Mouse (Mus musculus): ENCODE results near the gene Cryl1. TPM values are rescaled to one million over a fixed set of nuclear protein-coding genes. Genes with fewer than 3 reads are reported as not detected.

Cryl1 gene
- total and polyA plus RNA-seq, 2 experiments from 2014 or later: 11.5 to 19.2 TPM

- 45% methylated on average over 8 of the region's 8 CpGs for WGBS
Measured at GRCm38 (mm10) chr14:57372348-57373102, 25.8 kb downstream of the Cryl1 start.

GRCm38 (mm10) chr14:57367327-57367726, 31.0 kb downstream of the Cryl1 start:
- no peaks in the 10 kb centered on the region for H3K36me3 ChIP-seq (ENCODE audit: insufficient read depth)
- ATAC-seq (no peak), DNase-seq (no peak)
- TF ChIP-seq CTCF (IDR thresholded peaks at IDR 0.05; ENCODE audit: low read depth): no peak
- H3K27ac ChIP-seq (ENCODE audit: low read depth, low read length): no peak overlapping the region
- no peak overlapping the region for H3K9ac ChIP-seq
- no peak overlapping the region for H3K4me2 ChIP-seq (ENCODE audit: low read depth)
- H3K27me3 ChIP-seq (ENCODE audit: insufficient read depth, low read length): no peaks in the 10 kb centered on the region
- H3K4me3 ChIP-seq (ENCODE audit: low read depth, low read length): no peak overlapping the region
- H3K9me3 ChIP-seq (ENCODE audit: low read length): no peaks in the 10 kb centered on the region
- WGBS: 48% methylated on average over 4 of the region's 4 CpGs
- no peaks in the 10 kb centered on the region for H3K4me1 ChIP-seq (ENCODE audit: insufficient read depth)

More at GRCm38 (mm10) chr14:57372348-57373102, 25.8 kb downstream of the Cryl1 start:
- no peaks in the 10 kb centered on the region for H3K36me3 ChIP-seq (ENCODE audit: insufficient read depth)
- ATAC-seq (peak; percentile 89), DNase-seq (peak; percentile 92)
- no peak overlapping the region for H3K4me2 ChIP-seq (ENCODE audit: low read depth)
- no peaks in the 10 kb centered on the region for H3K4me1 ChIP-seq (ENCODE audit: insufficient read depth)
- no peak overlapping the region for H3K9ac ChIP-seq
- H3K4me3 ChIP-seq (ENCODE audit: low read depth, low read length): no peak overlapping the region
- peak; percentile 94 for TF ChIP-seq CTCF (IDR thresholded peaks at IDR 0.05; ENCODE audit: low read depth)
- H3K27me3 ChIP-seq (ENCODE audit: insufficient read depth, low read length): no peaks in the 10 kb centered on the region
- no peak overlapping the region for H3K27ac ChIP-seq (ENCODE audit: low read depth, low read length)
- H3K9me3 ChIP-seq (ENCODE audit: low read length): no peaks in the 10 kb centered on the region

GRCm38 (mm10) chr14:57366724-57367123, 31.6 kb downstream of the Cryl1 start:
- H3K4me3 ChIP-seq (ENCODE audit: low read depth, low read length): no peak overlapping the region
- H3K4me2 ChIP-seq (ENCODE audit: low read depth): no peak overlapping the region
- no peak overlapping the region for H3K9ac ChIP-seq
- H3K4me1 ChIP-seq (ENCODE audit: insufficient read depth): no peaks in the 10 kb centered on the region
- ATAC-seq (no peak), DNase-seq (no peak)
- H3K27me3 ChIP-seq (ENCODE audit: insufficient read depth, low read length): no peaks in the 10 kb centered on the region
- H3K36me3 ChIP-seq (ENCODE audit: insufficient read depth): no peaks in the 10 kb centered on the region
- H3K27ac ChIP-seq (ENCODE audit: low read depth, low read length): no peak overlapping the region
- TF ChIP-seq CTCF (IDR thresholded peaks at IDR 0.05; ENCODE audit: low read depth): no peak
- H3K9me3 ChIP-seq (ENCODE audit: low read length): no peaks in the 10 kb centered on the region
- WGBS: 73% methylated on average over 5 of the region's 5 CpGs

- Histone ChIP-seq H3K9ac (no peak overlapping the region), H3K27ac (ENCODE audit: low read depth, low read length) (no peak overlapping the region), H3K4me2 (ENCODE audit: low read depth) (no peak overlapping the region), H3K4me1 (ENCODE audit: insufficient read depth) (no peaks in the 10 kb centered on the region), H3K4me3 (ENCODE audit: low read depth, low read length) (no peak overlapping the region), H3K27me3 (ENCODE audit: insufficient read depth, low read length) (no peaks in the 10 kb centered on the region), H3K9me3 (ENCODE audit: low read length) (no peaks in the 10 kb centered on the region), H3K36me3 (ENCODE audit: insufficient read depth) (no peaks in the 10 kb centered on the region)
- 73% methylated on average over 9 of the region's 9 CpGs for WGBS
- TF ChIP-seq CTCF (IDR thresholded peaks at IDR 0.05; ENCODE audit: low read depth): no peak
- ATAC-seq (no peak), DNase-seq (no peak)
Measured at GRCm38 (mm10) chr14:57365341-57365740, 33.0 kb downstream of the Cryl1 start.

GRCm38 (mm10) chr14:57363833-57364232, 34.5 kb downstream of the Cryl1 start:
- Histone ChIP-seq H3K4me3 (ENCODE audit: low read depth, low read length) (no peak overlapping the region), H3K4me2 (ENCODE audit: low read depth) (no peak overlapping the region), H3K9me3 (ENCODE audit: low read length) (no peaks in the 10 kb centered on the region), H3K4me1 (ENCODE audit: insufficient read depth) (no peaks in the 10 kb centered on the region), H3K27me3 (ENCODE audit: insufficient read depth, low read length) (no peaks in the 10 kb centered on the region), H3K36me3 (ENCODE audit: insufficient read depth) (no peaks in the 10 kb centered on the region), H3K9ac (no peak overlapping the region), H3K27ac (ENCODE audit: low read depth, low read length) (no peak overlapping the region)
- no peak for ATAC-seq
- TF ChIP-seq CTCF (IDR thresholded peaks at IDR 0.05; ENCODE audit: low read depth): no peak
- DNase-seq: no peak
- 86% methylated on average over 6 of the region's 6 CpGs for WGBS

- peak; percentile 81 for TF ChIP-seq CTCF (IDR thresholded peaks at IDR 0.05; ENCODE audit: low read depth)
- peak overlapping the region; percentile 30 for H3K4me2 ChIP-seq (ENCODE audit: low read depth)
- ATAC-seq (peak; percentile 69; the same call in 1 of the 2 replicates), DNase-seq (peak; percentile 80)
- H3K9ac ChIP-seq: no peak overlapping the region
- H3K4me1 ChIP-seq (ENCODE audit: insufficient read depth): no peaks in the 10 kb centered on the region
- H3K27me3 ChIP-seq (ENCODE audit: insufficient read depth, low read length): no peaks in the 10 kb centered on the region
- H3K9me3 ChIP-seq (ENCODE audit: low read length): no peaks in the 10 kb centered on the region
- 9% methylated on average over 26 of the region's 31 CpGs for WGBS
- H3K4me3 ChIP-seq (ENCODE audit: low read depth, low read length): no peak overlapping the region
- H3K36me3 ChIP-seq (ENCODE audit: insufficient read depth): no peaks in the 10 kb centered on the region
- no peak overlapping the region for H3K27ac ChIP-seq (ENCODE audit: low read depth, low read length)
Measured at GRCm38 (mm10) chr14:57362726-57363660, 35.3 kb downstream of the Cryl1 start.

- 72% methylated on average over 5 of the region's 5 CpGs for WGBS
- H3K36me3 ChIP-seq (ENCODE audit: insufficient read depth): no peaks in the 10 kb centered on the region
- H3K9ac ChIP-seq: no peak overlapping the region
- no peaks in the 10 kb centered on the region for H3K27me3 ChIP-seq (ENCODE audit: insufficient read depth, low read length)
- ATAC-seq (no peak), DNase-seq (no peak)
- H3K4me2 ChIP-seq (ENCODE audit: low read depth): no peak overlapping the region
- no peak overlapping the region for H3K4me3 ChIP-seq (ENCODE audit: low read depth, low read length)
- H3K9me3 ChIP-seq (ENCODE audit: low read length): no peaks in the 10 kb centered on the region
- no peak for TF ChIP-seq CTCF (IDR thresholded peaks at IDR 0.05; ENCODE audit: low read depth)
- no peak overlapping the region for H3K27ac ChIP-seq (ENCODE audit: low read depth, low read length)
- H3K4me1 ChIP-seq (ENCODE audit: insufficient read depth): no peaks in the 10 kb centered on the region
Measured at GRCm38 (mm10) chr14:57357030-57357429, 41.3 kb downstream of the Cryl1 start.

Data from forebrain, postnatal 0 days (tissue).